Mouse (Mus musculus) limb, embryonic 11.5 days (tissue): Measurements from ENCODE around the gene Taf1a. TPM values are rescaled to one million over a fixed set of nuclear protein-coding genes. Genes with fewer than 3 reads are reported as not detected.

Experiments
- ATAC-seq: fragments of 200-750 bp; cut with Nextera tagmentation; 2 replicates; pipeline ENCODE4 v1.8.0; 2017; ENCODE audit warnings: low read depth; ENCODE audit not compliant: insufficient number of reproducible peaks, low FRiP score, low TSS enrichment
- DNase-seq: peaks from one replicate; pipeline ENCODE4 v3.0.0-alpha.2; 2015; ENCODE audit warnings: low spot score
- H3K27ac ChIP-seq: fragments of 300-500 bp; sonication (generic); replicated peaks from 2 replicates; pipeline ENCODE4 v1.5.1; 2014; ENCODE audit warnings: low read depth, mild to moderate bottlenecking, low read length
- H3K27me3 ChIP-seq: fragments of 300-500 bp; sonication (generic); 2 replicates; pipeline ENCODE4 v1.6.1; 2014; ENCODE audit warnings: mild to moderate bottlenecking, low read length, mixed read lengths; ENCODE audit not compliant: control insufficient read depth, insufficient read depth
- H3K36me3 ChIP-seq: fragments of 300-500 bp; sonication (generic); 2 replicates; pipeline ENCODE4 v1.6.1; 2014; ENCODE audit warnings: mild to moderate bottlenecking, low read length, moderate library complexity, mixed read lengths; ENCODE audit not compliant: control insufficient read depth, insufficient read depth
- H3K4me1 ChIP-seq: fragments of 300-500 bp; sonication (generic); 2 replicates; pipeline ENCODE4 v1.6.1; 2014; ENCODE audit warnings: low read length, mixed read lengths; ENCODE audit not compliant: control insufficient read depth, insufficient read depth
- H3K4me2 ChIP-seq: fragments of 300-500 bp; sonication (generic); 2 replicates; pipeline ENCODE4 v1.6.1; 2014; ENCODE audit warnings: low read depth, mild to moderate bottlenecking, moderate library complexity; ENCODE audit not compliant: severe bottlenecking
- H3K4me3 ChIP-seq: fragments of 300-500 bp; sonication (generic); 2 replicates; pipeline ENCODE4 v1.5.1; 2014; ENCODE audit warnings: low read depth, low read length
- H3K9ac ChIP-seq: fragments of 300-500 bp; sonication (generic); 2 replicates; pipeline ENCODE4 v1.6.1; 2014; ENCODE audit warnings: mild to moderate bottlenecking, low read length
- H3K9me3 ChIP-seq: fragments of 300-500 bp; sonication (generic); 2 replicates; pipeline ENCODE4 v1.6.1; 2016; ENCODE audit warnings: low read length; ENCODE audit not compliant: control insufficient read depth
- WGBS: fragments of 180-500 bp; shearing (Covaris S2); extraction: QIAGEN DNeasy Blood & Tissue Kit; methylation state at CpG from one replicate; pipeline ENCODE4 v1.1.7; 2014; 5-methylcytosine and 5-hydroxymethylcytosine counted together
- polyA plus RNA-seq: library from polyadenylated mRNA; unstranded; fragments of >200 nt; fragmentation: Nextera tagmentation; extraction: Ambion mirVana; gene quantifications from 2 replicates; pipeline ENCODE4 v1.2.1, GENCODE M21; 2014

Taf1a gene
- polyA plus RNA-seq, 1 experiment from 2014 or later: 20.7 TPM

GRCm38 (mm10) chr1:183362729-183363576 is 25.8 kb upstream of the Taf1a start:
- no peak for ATAC-seq
- no peak overlapping the region for H3K4me3 ChIP-seq
- H3K27me3 ChIP-seq: no peaks in the 10 kb centered on the region
- 85% methylated on average over 14 of the region's 14 CpGs for WGBS
- H3K4me2 ChIP-seq: no peak overlapping the region
- no peaks in the 10 kb centered on the region for H3K9me3 ChIP-seq
- no peaks in the 10 kb centered on the region for H3K4me1 ChIP-seq
- peaks cover 3% of the 10 kb centered on the region; the same call in 1 of the 2 replicates for H3K36me3 ChIP-seq
- DNase-seq: no peak
- H3K27ac ChIP-seq: no peak overlapping the region
- no peak overlapping the region for H3K9ac ChIP-seq

DNA sequence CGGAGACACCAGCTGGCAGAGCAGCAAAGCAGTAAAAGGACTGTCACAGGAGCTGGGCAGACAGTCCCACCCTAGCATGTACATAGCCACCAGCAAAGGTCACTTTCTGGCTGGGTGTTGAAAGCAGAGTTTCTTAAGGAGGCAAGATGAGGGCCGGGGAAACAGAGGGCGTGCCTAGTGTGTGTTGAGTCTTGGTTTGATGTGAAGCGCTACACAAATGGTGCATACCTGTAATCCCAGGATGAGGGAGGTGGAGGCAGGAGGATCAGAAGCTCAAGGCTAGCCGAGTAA is 25.3 kb upstream of the Taf1a start:
- no peak for DNase-seq

GRCm38 (mm10) chr1:183366361-183366760 is 22.4 kb upstream of the Taf1a start:
- Histone ChIP-seq H3K9ac (no peak overlapping the region), H3K4me2 (no peak overlapping the region), H3K27me3 (no peaks in the 10 kb centered on the region), H3K36me3 (peaks cover 3% of the 10 kb centered on the region; the same call in 1 of the 2 replicates), H3K4me3 (no peak overlapping the region), H3K27ac (no peak overlapping the region), H3K4me1 (peaks cover 3% of the 10 kb centered on the region; the same call in 1 of the 2 replicates), H3K9me3 (no peaks in the 10 kb centered on the region)
- ATAC-seq (no peak), DNase-seq (no peak)
- 84% methylated on average over 5 of the region's 5 CpGs for WGBS

More for the DNA sequence above, 25.3 kb upstream of the Taf1a start:
- no peak overlapping the region for H3K4me3 ChIP-seq
- no peak overlapping the region for H3K27ac ChIP-seq
- H3K9ac ChIP-seq: no peak overlapping the region
- no peak for ATAC-seq
- H3K4me2 ChIP-seq: no peak overlapping the region
- H3K27me3 ChIP-seq: no peaks in the 10 kb centered on the region
- peaks cover 3% of the 10 kb centered on the region; the same call in 1 of the 2 replicates for H3K36me3 ChIP-seq
- 89% methylated on average over 5 of the region's 5 CpGs for WGBS
- H3K9me3 ChIP-seq: no peaks in the 10 kb centered on the region
- H3K4me1 ChIP-seq: peaks cover 3% of the 10 kb centered on the region; the same call in 1 of the 2 replicates

DNA sequence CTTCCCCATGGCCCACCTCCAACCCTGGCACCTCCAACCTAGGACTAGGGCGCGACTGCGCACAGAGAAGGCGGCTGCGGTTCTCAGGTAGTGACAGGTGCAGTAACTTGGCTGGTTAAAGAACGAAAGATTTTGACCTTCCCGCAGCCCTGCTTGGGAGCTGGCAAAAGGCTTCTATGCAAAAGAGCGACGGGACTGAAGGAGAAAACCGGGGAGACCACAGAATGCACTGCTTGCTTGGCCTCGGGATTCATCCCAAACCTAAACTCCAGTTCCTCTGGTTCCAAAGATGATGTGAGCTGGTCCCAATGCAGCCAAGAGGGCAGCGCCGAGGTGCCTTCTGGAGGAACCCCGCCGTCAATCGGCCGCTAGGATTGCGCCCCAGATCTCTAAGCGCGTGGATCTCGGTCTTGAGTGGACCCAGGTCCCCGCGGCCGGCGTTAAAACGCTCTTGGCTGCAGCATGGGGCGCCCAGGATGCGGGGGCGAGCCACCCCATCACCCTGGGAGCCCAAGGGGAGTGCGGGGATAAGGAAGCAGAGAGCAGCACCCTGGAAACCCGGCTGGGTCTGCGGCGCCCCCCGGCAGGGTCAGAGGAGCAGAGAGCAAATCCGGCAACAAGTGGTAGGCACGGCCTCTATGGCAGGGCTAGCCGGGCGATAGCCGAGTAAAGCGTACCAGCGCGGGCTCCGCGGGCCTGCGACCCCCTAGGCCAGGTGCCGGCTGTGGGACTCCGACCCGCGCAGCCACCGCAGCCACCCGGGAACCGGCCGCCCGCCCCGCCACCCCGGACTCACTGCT is 20.0 kb upstream of the Taf1a start:
- ATAC-seq (peak; percentile 71), DNase-seq (no peak)
- Histone ChIP-seq H3K9me3 (no peaks in the 10 kb centered on the region), H3K36me3 (peaks cover 3% of the 10 kb centered on the region; the same call in 1 of the 2 replicates), H3K27ac (peak overlapping the region; percentile 56; the same call in 1 of the 2 replicates), H3K27me3 (no peaks in the 10 kb centered on the region), H3K4me1 (peaks cover 3% of the 10 kb centered on the region; the same call in 1 of the 2 replicates), H3K4me3 (peak overlapping the region; percentile 96), H3K9ac (peak overlapping the region; percentile 89), H3K4me2 (peak overlapping the region; percentile 69)
- WGBS: 1% methylated on average over 38 of the region's 56 CpGs

- H3K27me3 ChIP-seq: no peaks in the 10 kb centered on the region
- peak; percentile 93 for DNase-seq
- ATAC-seq: peak; percentile 98
Observed at GRCm38 (mm10) chr1:183369427-183370014, 19.3 kb upstream of the Taf1a start, which contains the start of gene Mia3. Gene Mia3, minus strand, starts transcription at chr1:183369553.

DNA sequence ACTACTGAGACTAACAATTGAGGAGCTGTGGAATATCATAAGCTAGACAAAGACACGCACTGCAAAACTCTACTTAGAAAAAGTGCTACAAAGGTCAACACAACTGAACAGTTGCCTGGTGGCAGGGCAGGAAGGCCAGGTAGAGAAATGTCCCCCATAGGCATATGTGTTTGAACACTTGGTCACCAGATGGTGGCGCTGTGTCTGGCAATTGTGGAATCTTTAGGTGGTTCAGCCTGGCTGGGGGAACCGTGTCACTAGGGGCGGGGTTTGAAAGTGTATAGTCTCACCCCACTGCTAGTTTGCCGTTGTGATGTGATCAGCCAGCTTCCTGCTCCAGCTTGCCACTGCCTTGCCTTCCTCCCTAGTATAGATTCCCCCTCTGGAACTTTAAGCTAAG is 14.1 kb upstream of the Taf1a start:
- no peaks in the 10 kb centered on the region for H3K36me3 ChIP-seq
- no peak overlapping the region for H3K4me3 ChIP-seq
- H3K27ac ChIP-seq: no peak overlapping the region
- no peaks in the 10 kb centered on the region for H3K27me3 ChIP-seq
- no peak overlapping the region for H3K4me2 ChIP-seq
- H3K4me1 ChIP-seq: no peaks in the 10 kb centered on the region
- ATAC-seq (no peak), DNase-seq (no peak)
- H3K9ac ChIP-seq: no peak overlapping the region
- H3K9me3 ChIP-seq: no peaks in the 10 kb centered on the region
- 80% methylated on average over 5 of the region's 5 CpGs for WGBS

More at GRCm38 (mm10) chr1:183369427-183370014, 19.3 kb upstream of the Taf1a start, which contains the start of gene Mia3:
- H3K9me3 ChIP-seq: no peaks in the 10 kb centered on the region
- H3K4me3 ChIP-seq: peak within 1 kb of the TSS; percentile 96
- under 1% methylated on average over 25 of the region's 51 CpGs for WGBS
- H3K4me2 ChIP-seq: peak within 1 kb of the TSS; percentile 69
- H3K4me1 ChIP-seq: peaks cover 3% of the 10 kb centered on the region; the same call in 1 of the 2 replicates
- peaks cover 2% of the 10 kb centered on the region; the same call in 1 of the 2 replicates for H3K36me3 ChIP-seq
- H3K27ac ChIP-seq: peak within 1 kb of the TSS; percentile 56; the same call in 1 of the 2 replicates
- peak within 1 kb of the TSS; percentile 89 for H3K9ac ChIP-seq

DNA sequence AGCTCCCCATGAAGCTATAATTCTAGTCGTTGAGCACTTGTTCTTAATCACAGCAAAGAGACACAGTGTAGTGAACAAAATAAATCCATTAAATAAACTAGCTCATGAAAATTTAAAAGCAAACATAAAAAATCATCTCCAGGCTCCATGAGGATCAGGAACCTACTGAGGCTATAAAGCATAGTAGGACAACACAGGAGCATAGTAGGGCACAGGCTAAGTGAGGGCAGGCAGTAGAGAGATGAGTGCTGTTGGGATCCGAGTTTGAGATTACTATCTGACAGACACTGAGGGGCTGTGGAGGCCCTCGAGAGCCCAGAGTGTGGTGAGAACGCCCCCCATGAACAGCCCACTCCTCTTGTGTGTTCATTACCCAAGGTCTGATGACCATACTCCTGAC is 11.7 kb upstream of the Taf1a start:
- Histone ChIP-seq H3K36me3 (no peaks in the 10 kb centered on the region), H3K4me2 (no peak overlapping the region), H3K9ac (no peak overlapping the region), H3K27me3 (no peaks in the 10 kb centered on the region), H3K4me3 (no peak overlapping the region), H3K9me3 (no peaks in the 10 kb centered on the region), H3K4me1 (no peaks in the 10 kb centered on the region), H3K27ac (no peak overlapping the region)
- DNase-seq: no peak
- 71% methylated on average over 4 of the region's 4 CpGs for WGBS
- ATAC-seq: no peak

DNA sequence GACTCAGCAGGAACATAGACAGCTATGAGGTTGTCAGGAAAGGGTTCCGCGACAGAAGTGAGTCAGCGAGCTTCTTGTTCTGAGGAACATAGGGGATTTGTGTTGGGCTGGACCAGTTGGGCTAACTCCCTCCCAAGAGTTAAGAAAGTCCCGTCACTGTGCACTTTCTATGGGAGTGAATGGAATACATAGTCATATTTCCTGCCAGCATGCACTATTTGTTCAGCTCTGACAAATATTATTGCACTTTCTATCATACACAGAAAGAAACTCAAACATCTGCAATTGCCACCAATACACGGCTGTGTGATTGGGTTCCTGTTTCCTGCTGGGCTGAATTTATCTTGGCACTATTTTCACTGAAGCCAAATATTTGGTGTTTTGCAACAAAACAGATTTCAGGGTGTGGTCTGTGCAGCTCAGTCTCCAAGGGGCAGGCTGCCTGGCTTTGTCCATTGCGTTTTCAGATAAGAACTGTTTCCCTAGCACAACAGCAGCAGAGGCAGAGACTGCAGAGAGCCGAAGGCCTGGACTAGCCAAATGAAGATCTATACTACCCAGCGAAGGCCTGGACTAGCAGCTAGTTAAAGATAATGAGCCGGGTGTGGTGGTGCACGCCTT is 10.3 kb upstream of the Taf1a start:
- ATAC-seq (no peak), DNase-seq (no peak)
- Histone ChIP-seq H3K9me3 (no peaks in the 10 kb centered on the region), H3K9ac (no peak overlapping the region), H3K4me2 (no peak overlapping the region), H3K36me3 (no peaks in the 10 kb centered on the region), H3K27ac (no peak overlapping the region), H3K4me1 (no peaks in the 10 kb centered on the region), H3K4me3 (no peak overlapping the region), H3K27me3 (no peaks in the 10 kb centered on the region)
- WGBS: 88% methylated on average over 10 of the region's 10 CpGs
